Mouse (Mus musculus) mouse trophoblast stem cell (cell line): ENCODE measurements at regions not wholly inside any gene's neighbourhood (a gene's known extent, or its start where the extent isn't known, plus 50 kb on each side); places are given as distances from the start of the nearest gene placed in this dataset.
"Not testable (repeated sequence)": the region's sequence is repeated elsewhere in the genome, so short reads cannot be mapped to it uniquely, and the experiment has no call there.

ENCODE experiments used
- in situ Hi-C, 2 experiments: fragments of 300-500 bp; cut with MseI, MboI; formaldehyde crosslinking; loops; 2 replicates in 1 of 2; 3 replicates in 1 of 2; pipeline ENCODE4 v1.15.1; 2025

- in situ Hi-C loops: not testable (repeated sequence)
Measured at GRCm38 (mm10) chr8:71823655-71824622, 57.9 kb upstream of the Zfp709 start.

- in situ Hi-C loops: not testable (repeated sequence)
Measured at GRCm38 (mm10) chr8:71822749-71823148, 59.1 kb upstream of the Zfp709 start.

GRCm38 (mm10) chr8:71819936-71820335 is 61.9 kb upstream of the Zfp709 start:
- in situ Hi-C loops: loop anchor here in 1 of 2 experiments (5.0 kb wide), 1 partner anchor 643 kb away; no protein-coding TSS in a partner anchor

GRCm38 (mm10) chr8:71819381-71819780 is 62.4 kb upstream of the Zfp709 start:
- in situ Hi-C loops: loop anchor here in 1 of 2 experiments (5.0 kb wide), 1 partner anchor 642 kb away; no protein-coding TSS in a partner anchor

- in situ Hi-C loops: loop anchor here in 1 of 2 experiments (5.0 kb wide), 1 partner anchor 639 kb away; no protein-coding TSS in a partner anchor
Measured at GRCm38 (mm10) chr8:71816272-71817034, 65.4 kb upstream of the Zfp709 start.

GRCm38 (mm10) chr8:71815813-71816212 is 66.0 kb upstream of the Zfp709 start:
- in situ Hi-C loops: loop anchor here in 1 of 2 experiments (5.0 kb wide), 1 partner anchor 639 kb away; no protein-coding TSS in a partner anchor

GRCm38 (mm10) chr8:71814740-71815514 is 66.9 kb upstream of the Zfp709 start:
- in situ Hi-C loops: loop anchor here in 1 of 2 experiments (5.0 kb wide), 1 partner anchor 638 kb away; no protein-coding TSS in a partner anchor

- in situ Hi-C loops: not testable (repeated sequence)
Measured at GRCm38 (mm10) chr8:71813889-71814288, 67.9 kb upstream of the Zfp709 start.

GRCm38 (mm10) chr8:71813239-71813638 is 68.6 kb upstream of the Zfp709 start:
- in situ Hi-C loops: not testable (repeated sequence)

GRCm38 (mm10) chr8:71807788-71808187 is 74.0 kb upstream of the Zfp709 start:
- in situ Hi-C loops: not testable (repeated sequence)

GRCm38 (mm10) chr8:71804586-71804985 is 77.2 kb upstream of the Zfp709 start:
- in situ Hi-C loops: not testable (repeated sequence)

GRCm38 (mm10) chr8:71802226-71802625 is 76.7 kb upstream of the Fcho1 start:
- in situ Hi-C loops: not testable (repeated sequence)

- in situ Hi-C loops: not testable (repeated sequence)
Measured at GRCm38 (mm10) chr8:71789031-71789460, 63.5 kb upstream of the Fcho1 start.

- in situ Hi-C loops: not testable (repeated sequence)
Measured at GRCm38 (mm10) chr8:71780624-71781023, 55.1 kb upstream of the Fcho1 start.

GRCm38 (mm10) chr8:71779824-71780223 is 54.3 kb upstream of the Fcho1 start:
- in situ Hi-C loops: not testable (repeated sequence)

GRCm38 (mm10) chr8:71779380-71779779 is 53.9 kb upstream of the Fcho1 start:
- in situ Hi-C loops: not testable (repeated sequence)

- in situ Hi-C loops: no loop called here
Measured at GRCm38 (mm10) chr8:71778916-71779315, 53.4 kb upstream of the Fcho1 start.
